Mouse (Mus musculus) megakaryocyte progenitor cell, adult 5-6 weeks (primary cell): ENCODE results near the gene Olfr429. TPM values are rescaled to one million over a fixed set of nuclear protein-coding genes. Genes with fewer than 3 reads are reported as not detected.
A peak's percentile ranks its signal among the peaks of the same experiment; 100 is the strongest.

Source experiments
- ATAC-seq: replicated peaks from 2 replicates; pipeline ENCODE4 v1.8.0; 2016; ENCODE audit warnings: mild to moderate bottlenecking, moderate TSS enrichment, inconsistent platforms; ENCODE audit not compliant: poor library complexity
- total RNA-seq, 2 experiments: library from RNA; stranded (forward) in 1 of 2; stranded (reverse) in 1 of 2; fragments of 157-497, 149-512 nt in 1 of 2; fragments of 200-1000 nt in 1 of 2; gene quantifications; 2 replicates each; pipeline versions ENCODE4 v1.2.3 to v1.2.4; 2015 to 2017

Olfr429 gene
- total RNA-seq (2015) (not detected in 2 replicates), total RNA-seq (2017) (not detected in 2 replicates)

- ATAC-seq, result no peak
These were observed at the start of gene Olfr429 for GRCm38 (mm10) chr1:174084031-174084430. Olfr429 (plus strand) TSS chr1:174084331.

GRCm38 (mm10) chr1:174035841-174036240 lies 48.3 kb upstream of the Olfr429 start:
- no peak for ATAC-seq

GRCm38 (mm10) chr1:174038480-174038879 lies 45.7 kb upstream of the Olfr429 start:
- ATAC-seq, result no peak

- peak; percentile 79 for ATAC-seq
These were observed 43.5 kb upstream of the Olfr429 start, which contains the start of gene Olfr433 for GRCm38 (mm10) chr1:174040523-174041177. Olfr433 (plus strand) TSS chr1:174040705.

DNA sequence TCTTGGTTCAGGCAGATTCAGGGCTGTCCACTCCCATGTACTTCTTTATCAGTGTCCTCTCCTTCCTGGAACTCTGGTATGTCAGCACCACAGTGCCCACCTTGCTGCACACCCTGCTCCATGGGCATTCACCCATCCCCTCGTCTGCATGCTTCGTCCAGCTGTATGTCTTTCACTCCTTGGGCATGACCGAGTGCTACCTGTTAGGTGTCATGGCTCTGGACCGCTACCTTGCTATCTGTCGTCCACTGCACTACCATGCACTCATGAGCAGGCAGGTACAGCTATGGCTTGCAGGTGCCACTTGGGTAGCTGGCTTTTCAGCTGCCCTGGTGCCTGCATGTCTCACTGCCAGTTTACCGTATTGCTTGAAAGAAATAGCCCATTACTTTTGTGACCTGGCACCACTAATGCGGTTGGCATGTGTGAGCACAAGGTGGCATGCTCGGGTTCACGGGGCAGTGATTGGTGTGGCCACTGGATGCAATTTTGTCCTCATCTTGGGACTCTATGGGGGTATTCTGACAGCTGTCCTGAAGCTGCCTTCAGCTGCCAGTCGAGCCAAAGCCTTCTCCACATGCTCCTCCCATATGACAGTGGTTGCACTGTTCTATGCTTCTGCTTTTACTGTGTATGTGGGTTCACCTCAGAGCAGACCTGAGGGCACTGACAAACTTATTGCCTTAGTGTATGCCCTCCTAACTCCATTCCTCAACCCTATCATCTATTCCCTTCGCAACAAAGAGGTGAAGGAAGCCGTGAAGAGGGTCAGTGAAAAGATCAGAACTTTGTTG lies 41.8 kb upstream of the Olfr429 start:
- ATAC-seq, result peak; percentile 71

- ATAC-seq, result no peak
These were observed 39.7 kb upstream of the Olfr429 start for GRCm38 (mm10) chr1:174044431-174044830.

DNA sequence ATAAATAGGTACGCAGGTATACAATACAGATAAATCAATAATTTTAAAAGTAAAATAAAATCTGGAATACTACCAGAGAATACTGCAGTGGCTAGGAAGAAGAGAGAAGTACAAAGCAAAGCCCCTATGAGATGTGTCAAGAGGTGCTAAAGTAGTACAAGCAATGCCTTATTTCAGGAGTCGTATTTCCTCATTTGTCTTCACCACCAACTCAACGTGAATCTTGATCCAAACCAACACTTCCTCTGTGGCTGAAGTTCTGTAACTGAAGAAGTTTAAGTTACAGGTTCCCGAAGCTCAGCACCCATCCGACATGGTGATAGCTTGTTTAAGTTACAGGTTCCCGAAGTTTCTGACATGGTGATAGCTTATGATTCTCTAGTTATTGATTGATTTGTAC lies 35.9 kb upstream of the Olfr429 start:
- ATAC-seq, result peak; percentile 74

DNA sequence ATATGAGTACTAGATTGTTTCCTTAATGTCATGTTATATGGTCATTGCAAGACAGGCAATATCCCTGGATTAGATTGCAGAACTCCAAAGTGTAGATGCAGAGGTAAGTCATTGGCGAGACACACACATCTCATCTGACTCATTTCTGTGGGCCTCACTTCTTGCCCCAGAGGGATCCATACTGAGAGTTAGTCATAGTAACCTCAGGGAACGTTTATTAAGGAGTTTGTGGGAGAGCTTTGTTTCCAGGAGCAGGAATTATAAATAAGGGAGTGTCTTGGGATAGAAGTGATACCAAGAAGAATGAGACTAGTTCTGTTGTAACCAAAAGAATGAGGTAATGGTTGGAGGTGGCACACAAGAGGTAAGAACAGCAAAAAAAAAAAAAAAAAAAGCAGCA lies 35.2 kb upstream of the Olfr429 start, which contains the start of gene Olfr432:
TSS of gene Olfr432 (plus strand) at position 313 of the 400 bp plus-strand sequence.
- ATAC-seq, result peak; percentile 0; the same call in 1 of the 2 replicates

DNA sequence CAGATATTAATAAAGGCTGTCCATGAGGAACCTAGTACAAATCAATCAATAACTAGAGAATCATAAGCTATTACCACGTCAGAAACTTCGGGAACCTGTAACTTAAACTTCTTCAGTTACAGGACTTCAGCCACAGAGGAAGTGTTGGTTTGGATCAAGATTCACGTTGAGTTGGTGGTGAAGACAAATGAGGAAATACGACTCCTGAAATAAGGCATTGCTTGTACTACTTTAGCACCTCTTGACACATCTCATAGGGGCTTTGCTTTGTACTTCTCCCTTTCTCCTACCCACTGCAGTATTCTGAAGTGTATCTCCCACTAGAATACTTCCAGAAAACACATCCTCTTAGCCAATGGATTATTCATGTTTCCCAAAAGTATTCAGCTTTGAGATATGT lies 34.8 kb upstream of the Olfr429 start:
- peak; percentile 78 for ATAC-seq

GRCm38 (mm10) chr1:174050532-174050931 lies 33.6 kb upstream of the Olfr429 start:
- no peak for ATAC-seq

DNA sequence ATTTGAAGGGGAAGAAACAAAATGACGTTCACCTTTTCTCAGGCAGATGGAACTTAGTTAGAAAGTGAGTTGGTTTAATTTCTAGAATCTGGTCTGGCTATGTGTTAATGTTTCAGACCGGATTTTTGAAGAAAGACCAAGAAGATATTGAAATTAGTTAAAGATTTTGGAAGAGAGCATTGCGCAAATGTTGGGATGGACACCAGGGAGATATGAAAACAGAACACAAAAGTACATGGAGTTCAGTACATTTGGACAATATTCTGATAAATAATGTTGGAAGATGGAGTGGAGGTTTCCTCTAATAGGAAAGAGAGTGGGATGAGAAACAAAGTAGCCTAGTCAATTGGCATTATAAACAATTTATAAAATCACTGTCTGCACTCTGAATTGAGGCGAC lies 32.6 kb upstream of the Olfr429 start:
- ATAC-seq, result no peak

DNA sequence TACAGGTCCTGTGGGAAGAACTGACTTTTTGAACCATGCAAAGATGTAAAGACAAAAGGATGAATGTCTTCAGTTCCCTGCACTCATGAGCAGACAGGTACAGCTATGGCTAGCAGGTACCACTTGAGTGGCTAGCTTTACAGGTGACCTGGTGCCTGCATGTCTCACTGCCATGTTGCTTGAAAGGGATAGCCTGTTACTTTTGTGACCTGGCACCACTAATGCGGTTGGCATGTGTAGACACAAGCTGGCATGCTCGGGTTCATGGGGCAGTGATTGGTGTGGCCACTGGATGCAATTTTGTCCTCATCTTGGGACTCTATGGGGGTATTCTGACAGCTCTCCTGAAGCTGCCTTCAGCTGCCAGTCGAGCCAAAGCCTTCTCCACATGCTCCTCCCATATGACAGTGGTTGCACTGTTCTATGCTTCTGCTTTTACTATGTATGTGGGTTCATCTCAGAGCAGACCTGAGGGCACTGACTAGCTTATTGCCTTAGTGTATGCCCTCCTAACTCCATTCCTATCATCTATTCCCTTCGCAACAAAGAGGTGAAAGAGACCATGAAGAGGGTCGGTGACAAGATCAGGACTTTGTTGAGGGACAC lies 32.1 kb upstream of the Olfr429 start:
- peak; percentile 56 for ATAC-seq

GRCm38 (mm10) chr1:174052981-174053380 lies 31.1 kb upstream of the Olfr429 start:
- peak; percentile 9; the same call in 1 of the 2 replicates for ATAC-seq

GRCm38 (mm10) chr1:174055248-174055647 lies 28.9 kb upstream of the Olfr429 start:
- peak; percentile 51 for ATAC-seq

GRCm38 (mm10) chr1:174066305-174066704 lies 17.8 kb upstream of the Olfr429 start, which contains the start of gene Olfr430:
Olfr430 (plus strand) TSS chr1:174066605.
- no peak for ATAC-seq

DNA sequence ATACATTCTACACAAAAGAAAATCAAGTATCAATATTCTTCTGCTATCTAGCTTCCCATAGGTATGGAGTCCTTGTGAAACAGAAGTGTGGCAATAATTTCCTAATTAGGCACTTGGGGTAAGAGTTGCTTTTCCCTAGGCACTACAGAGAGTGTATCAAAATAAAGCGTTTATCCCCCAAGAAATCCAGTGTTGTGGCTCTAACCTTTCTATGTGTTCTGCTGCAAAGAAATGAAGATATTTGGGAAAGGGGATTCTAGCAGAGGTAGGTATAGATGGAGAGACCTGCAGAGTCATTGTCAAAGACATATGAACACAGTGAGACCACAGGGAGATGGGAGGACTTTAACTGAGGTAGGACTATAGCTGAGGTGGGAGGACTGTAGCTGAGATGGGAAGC lies 12.5 kb downstream of the Olfr429 start, which contains the start of gene Olfr427:
TSS of gene Olfr427 (plus strand) at position 301 of the 400 bp plus-strand sequence.
- ATAC-seq, result no peak; the same call in 1 of the 2 replicates

- peak; percentile 68 for ATAC-seq
These were observed 19.6 kb downstream of the Olfr429 start for GRCm38 (mm10) chr1:174103735-174104134.

DNA sequence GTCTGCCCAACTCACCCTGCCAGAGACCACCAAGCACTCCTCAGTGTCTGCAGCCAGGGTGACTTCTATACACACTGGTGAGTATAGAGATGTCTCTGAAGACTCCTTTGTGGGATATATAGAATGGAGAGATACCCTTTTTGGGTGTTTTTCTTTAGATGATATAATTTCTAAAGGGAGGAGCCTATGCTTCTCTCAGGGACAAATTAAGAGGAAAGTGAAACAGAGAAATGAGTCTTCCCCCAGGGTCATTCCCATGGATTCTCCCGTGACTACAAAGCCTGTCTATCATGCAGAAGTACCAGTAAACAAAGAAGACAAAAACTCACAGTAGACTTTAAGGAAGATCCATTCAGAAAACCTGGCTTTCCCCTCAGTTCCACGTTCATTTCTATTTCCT lies 36.9 kb downstream of the Olfr429 start, which contains the start of gene Olfr231:
TSS of gene Olfr231 (minus strand) at position 101 of the 400 bp plus-strand sequence.
- no peak for ATAC-seq

- no peak for ATAC-seq
These were observed 47.1 kb downstream of the Olfr429 start, which contains the start of gene Olfr424 for GRCm38 (mm10) chr1:174131217-174131616. Olfr424 (plus strand) TSS chr1:174131517.

DNA sequence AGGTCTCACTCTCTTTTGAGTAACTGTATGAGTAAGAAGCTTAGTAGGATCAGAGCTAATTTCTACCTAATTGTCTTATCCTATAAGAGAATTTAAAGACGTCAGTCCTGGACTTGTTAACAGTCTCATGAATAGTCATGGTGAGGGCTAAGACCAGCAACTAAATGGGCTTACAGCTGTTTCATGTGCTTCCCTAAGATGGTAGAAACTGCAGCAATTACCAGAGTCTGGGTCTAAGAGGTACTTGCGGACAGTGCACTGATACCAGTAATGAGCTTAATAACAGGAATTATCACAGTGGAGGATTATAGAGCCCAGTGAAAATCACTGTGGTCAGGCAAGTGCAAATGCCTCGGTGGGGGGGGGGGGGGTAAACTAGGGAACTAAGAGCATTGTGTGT lies 47.9 kb downstream of the Olfr429 start:
- no peak for ATAC-seq
